Mouse (Mus musculus) olfactory bulb, adult 2 months (tissue): ENCODE data around the gene Erbb3.
"Not testable (repeated sequence)": the region's sequence is repeated elsewhere in the genome, so short reads cannot be mapped to it uniquely, and the experiment has no call there.

Experiments
- CTCF ChIP-seq: fragments of 200-500 bp; IDR thresholded peaks from 2 replicates; pipeline ENCODE4 v1.5.1; 2012; ENCODE audit warnings: low read depth, mild to moderate bottlenecking, low read length, moderate library complexity; ENCODE audit not compliant: insufficient read depth
- POLR2A ChIP-seq: fragments of 200-500 bp; IDR thresholded peaks from 2 replicates; pipeline ENCODE4 v1.6.1; 2012; ENCODE audit warnings: mild to moderate bottlenecking, low read depth, low read length, moderate library complexity; ENCODE audit not compliant: insufficient read depth

DNA sequence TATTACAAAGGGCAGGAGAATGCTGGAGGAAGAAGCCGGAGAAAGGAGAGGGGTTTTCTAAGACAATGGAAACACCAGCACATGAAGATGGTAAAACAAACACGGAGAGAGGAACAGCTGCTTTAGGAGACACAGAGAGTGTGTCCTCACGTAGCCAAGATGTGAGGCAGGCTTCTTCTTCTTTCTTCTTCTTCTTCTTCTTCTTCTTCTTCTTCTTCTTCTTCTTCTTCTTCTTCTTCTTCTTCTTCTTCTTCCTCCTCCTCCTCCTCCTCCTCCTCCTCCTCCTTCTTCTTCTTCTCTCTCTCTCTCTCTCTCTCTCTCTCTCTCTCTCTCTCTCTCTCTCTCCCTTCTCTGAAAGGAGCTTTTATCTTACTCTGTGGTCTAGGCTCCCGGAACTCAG is 24.4 kb upstream of the Erbb3 start:
- not testable (repeated sequence) for TF ChIP-seq CTCF, POLR2A
